ENCODE assay signal across 17 mouse cellular contexts in the genomic region with DNA sequence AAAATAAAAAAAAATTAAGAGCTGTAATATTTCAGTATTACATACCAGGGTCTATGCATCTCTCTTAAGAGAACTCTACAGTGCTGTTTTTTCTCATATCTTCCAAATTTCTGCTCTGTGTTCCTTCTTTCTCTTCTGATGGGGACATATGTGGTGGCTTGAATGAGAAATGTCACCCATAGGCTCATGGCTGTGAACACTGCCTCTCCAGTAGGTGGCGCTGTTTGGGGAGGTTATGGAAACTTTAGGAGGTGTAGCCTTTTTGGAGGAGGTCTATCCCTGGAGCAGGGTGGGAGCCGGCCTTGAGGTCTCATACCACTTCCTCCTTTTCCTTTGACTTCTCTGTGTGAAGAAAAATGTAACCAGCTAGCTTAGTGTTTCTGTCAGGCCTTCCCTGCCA.
DNase-seq lines count a peak whose midpoint lies in the region; ATAC-seq and TF ChIP-seq lines count a peak whose summit lies in the region.
"Had no signal": no experiment of that assay in that cellular context is flagged by ENCODE, and none has a peak within 500 bp of the region (broad histone marks: within the 10 kb centered on the region; RNA-seq: fewer than 3 reads in every experiment).

No protein-coding gene starts in this region.

- no peak for ATAC-seq in intestine, postnatal 0 days
- no peak for ATAC-seq in intestine, embryonic 15.5 days
- ATAC-seq in lung, embryonic 14.5 days (ENCODE audit: insufficient read depth): no peak; the same call in 1 of the 2 replicates
- ATAC-seq: forebrain, embryonic 15.5 days had no signal

- WGBS in intestine, postnatal 0 days: 88% methylated on average over 2 of the region's 2 CpGs
- WGBS in intestine, embryonic 15.5 days: 94% methylated on average over 2 of the region's 2 CpGs
- WGBS in lung, embryonic 14.5 days: 81% methylated on average over 2 of the region's 2 CpGs

- no peaks in the 10 kb centered on the region for H3K27me3 ChIP-seq in intestine, postnatal 0 days (replicated peaks; ENCODE audit: control insufficient read depth, insufficient read depth, low read length)
- H3K27me3 ChIP-seq in intestine, embryonic 15.5 days (replicated peaks): no peaks in the 10 kb centered on the region
- H3K27me3 ChIP-seq in lung, embryonic 14.5 days (ENCODE audit: insufficient read depth, low read length): no peaks in the 10 kb centered on the region
- no peaks in the 10 kb centered on the region for H3K27me3 ChIP-seq in E14TG2a.4 (ENCODE audit: insufficient read depth, low read length)
- H3K27me3 ChIP-seq: forebrain, embryonic 15.5 days; limb, embryonic 15.5 days had no signal

- no peak overlapping the region for H3K27ac ChIP-seq in intestine, postnatal 0 days (ENCODE audit: low read depth, low read length)
- H3K27ac ChIP-seq in intestine, embryonic 15.5 days: no peak overlapping the region
- no peak overlapping the region; the same call in 1 of the 2 replicates for H3K27ac ChIP-seq in lung, embryonic 14.5 days (ENCODE audit: low read depth)
- H3K27ac ChIP-seq: embryonic facial prominence, embryonic 10.5 days; forebrain, embryonic 15.5 days; limb, embryonic 15.5 days had no signal

- peak; percentile 48 for TF ChIP-seq CTCF in intestine, postnatal 0 days (IDR thresholded peaks at IDR 0.05; ENCODE audit: low read depth)
- peak; percentile 45 for TF ChIP-seq CTCF in lung, embryonic 14.5 days (IDR thresholded peaks at IDR 0.05; ENCODE audit: low read depth)
- peak; percentile 27 for TF ChIP-seq CTCF in E14TG2a.4 (conservative IDR thresholded peaks at IDR 0.05; ENCODE audit: low read length)

- H3K4me3 ChIP-seq in intestine, postnatal 0 days (ENCODE audit: low read depth, low read length): no peak overlapping the region
- no peak overlapping the region for H3K4me3 ChIP-seq in intestine, embryonic 15.5 days (replicated peaks)
- H3K4me3 ChIP-seq in lung, embryonic 14.5 days (ENCODE audit: low read depth, low read length): no peak overlapping the region
- H3K4me3 ChIP-seq in E14TG2a.4 (replicated peaks; ENCODE audit: low read length): no peak overlapping the region
- H3K4me3 ChIP-seq: embryonic facial prominence, embryonic 10.5 days; forebrain, embryonic 15.5 days; limb, embryonic 15.5 days had no signal

- H3K36me3 ChIP-seq in intestine, postnatal 0 days (ENCODE audit: control insufficient read depth, insufficient read depth): no peaks in the 10 kb centered on the region
- H3K36me3 ChIP-seq in intestine, embryonic 15.5 days: no peaks in the 10 kb centered on the region
- H3K36me3 ChIP-seq in lung, embryonic 14.5 days (ENCODE audit: insufficient read depth): no peaks in the 10 kb centered on the region
- H3K36me3 ChIP-seq in E14TG2a.4 (ENCODE audit: insufficient read depth, low read length): no peaks in the 10 kb centered on the region
- H3K36me3 ChIP-seq: embryonic facial prominence, embryonic 10.5 days; forebrain, embryonic 15.5 days; limb, embryonic 15.5 days had no signal

- no peaks in the 10 kb centered on the region for H3K9me3 ChIP-seq in intestine, postnatal 0 days (ENCODE audit: control insufficient read depth)
- no peaks in the 10 kb centered on the region for H3K9me3 ChIP-seq in intestine, embryonic 15.5 days
- H3K9me3 ChIP-seq in lung, embryonic 14.5 days (ENCODE audit: low read depth, low read length): no peaks in the 10 kb centered on the region
- H3K9me3 ChIP-seq in E14TG2a.4 (ENCODE audit: low read length): peaks cover 13% of the 10 kb centered on the region
- H3K9me3 ChIP-seq: forebrain, embryonic 15.5 days; limb, embryonic 15.5 days had no signal

- 0 out of 2 replicates have a peak, but pooled peaks cover 3% of the 10 kb centered on the region for H3K4me1 ChIP-seq in intestine, postnatal 0 days (replicated peaks; ENCODE audit: control insufficient read depth, insufficient read depth, low read length)
- no peaks in the 10 kb centered on the region for H3K4me1 ChIP-seq in intestine, embryonic 15.5 days (replicated peaks)
- H3K4me1 ChIP-seq in lung, embryonic 14.5 days (ENCODE audit: insufficient read depth): no peaks in the 10 kb centered on the region
- no peaks in the 10 kb centered on the region for H3K4me1 ChIP-seq in E14TG2a.4 (replicated peaks; ENCODE audit: low read depth, low read length)
- H3K4me1 ChIP-seq: embryonic facial prominence, embryonic 10.5 days; forebrain, embryonic 15.5 days had no signal

- DNase-seq in lung, embryonic 14.5 days: no peak
- DNase-seq in lung, postnatal 25 days (ENCODE audit: low spot score): no peak
- DNase-seq in R1 (ENCODE audit: low read depth, low spot score): peak; percentile 5
- no peak for DNase-seq in Muller cell, postnatal 12 days (ENCODE audit: inconsistent ontology term)
- DNase-seq: adrenal gland, adult 8-10 months; B cell, adult 2 months; cerebellum, adult 18-20 months; cerebellum, postnatal 36 days; heart, postnatal 4 days; kidney, adult 9 months; midbrain, embryonic 14.5 days had no signal

- no peak overlapping the region for H3K9ac ChIP-seq in intestine, postnatal 0 days (ENCODE audit: low read depth, low read length)
- H3K9ac ChIP-seq in intestine, embryonic 15.5 days: no peak overlapping the region
- H3K9ac ChIP-seq in lung, embryonic 14.5 days: no peak overlapping the region
- H3K9ac ChIP-seq: forebrain, embryonic 15.5 days; limb, embryonic 15.5 days had no signal

- no peak overlapping the region for H3K4me2 ChIP-seq in intestine, postnatal 0 days (replicated peaks; ENCODE audit: low read depth)
- H3K4me2 ChIP-seq in intestine, embryonic 15.5 days (replicated peaks): no peak overlapping the region
- no peak overlapping the region for H3K4me2 ChIP-seq in lung, embryonic 14.5 days
- H3K4me2 ChIP-seq: forebrain, embryonic 15.5 days; limb, embryonic 15.5 days had no signal
